Mouse (Mus musculus) limb, embryonic 12.5 days (tissue): Measurements from ENCODE around the gene Gstp1. TPM values are rescaled to one million over a fixed set of nuclear protein-coding genes. Genes with fewer than 3 reads are reported as not detected.

Source experiments
- ATAC-seq: fragments of 200-750 bp; cut with Nextera tagmentation; 2 replicates; pipeline ENCODE4 v1.8.0; 2017; ENCODE audit warnings: low read depth, moderate TSS enrichment; ENCODE audit not compliant: insufficient number of reproducible peaks, insufficient read depth, low FRiP score, low TSS enrichment
- H3K27ac ChIP-seq: fragments of 300-500 bp; sonication (generic); 2 replicates; pipeline ENCODE4 v1.5.1; 2016; ENCODE audit warnings: mild to moderate bottlenecking, moderate library complexity
- H3K27me3 ChIP-seq: fragments of 300-500 bp; sonication (generic); 2 replicates; pipeline ENCODE4 v1.6.1; 2016; ENCODE audit warnings: mild to moderate bottlenecking, moderate library complexity
- H3K36me3 ChIP-seq: fragments of 300-500 bp; sonication (generic); 2 replicates; pipeline ENCODE4 v1.6.1; 2016; ENCODE audit warnings: mild to moderate bottlenecking, moderate library complexity
- H3K4me1 ChIP-seq: fragments of 300-500 bp; sonication (generic); replicated peaks from 2 replicates; pipeline ENCODE4 v1.6.1; 2016
- H3K4me2 ChIP-seq: fragments of 300-500 bp; sonication (generic); 2 replicates; pipeline ENCODE4 v1.6.1; 2016; ENCODE audit warnings: mild to moderate bottlenecking, moderate library complexity
- H3K4me3 ChIP-seq: fragments of 300-500 bp; sonication (generic); replicated peaks from 2 replicates; pipeline ENCODE4 v1.5.1; 2016; ENCODE audit warnings: mild to moderate bottlenecking
- H3K9ac ChIP-seq: fragments of 300-500 bp; sonication (generic); replicated peaks from 2 replicates; pipeline ENCODE4 v1.6.1; 2016; ENCODE audit warnings: mild to moderate bottlenecking, moderate library complexity
- H3K9me3 ChIP-seq: fragments of 300-500 bp; sonication (generic); 2 replicates; pipeline ENCODE4 v1.6.1; 2016; ENCODE audit warnings: mild to moderate bottlenecking, moderate library complexity
- WGBS: fragments of 180-500 bp; shearing (Covaris S2); methylation state at CpG from one replicate; pipeline ENCODE4 v1.1.7; 2016; 5-methylcytosine and 5-hydroxymethylcytosine counted together
- polyA plus RNA-seq: library from polyadenylated mRNA; unstranded; fragments of >200 nt; fragmentation: Nextera tagmentation; extraction: Ambion mirVana; gene quantifications from 2 replicates; pipeline ENCODE4 v1.2.1, GENCODE M21; 2016

Gstp1 gene
- polyA plus RNA-seq, 1 experiment from 2014 or later: 504 TPM

GRCm38 (mm10) chr19:4036327-4037045 lies 1.3 kb downstream of the Gstp1 start:
- no peak overlapping the region for H3K27ac ChIP-seq
- WGBS: 75% methylated on average over 12 of the region's 12 CpGs

GRCm38 (mm10) chr19:4033742-4034141 lies 4.0 kb downstream of the Gstp1 start:
- 70% methylated on average over 5 of the region's 5 CpGs for WGBS
- Histone ChIP-seq H3K9me3 (no peaks in the 10 kb centered on the region), H3K4me3 (no peak overlapping the region), H3K4me1 (peaks cover 15% of the 10 kb centered on the region), H3K36me3 (peaks cover 14% of the 10 kb centered on the region; the same call in 1 of the 2 replicates), H3K27me3 (no peaks in the 10 kb centered on the region), H3K4me2 (no peak overlapping the region), H3K27ac (no peak overlapping the region), H3K9ac (no peak overlapping the region)
- no peak for ATAC-seq

More at GRCm38 (mm10) chr19:4036327-4037045, 1.3 kb downstream of the Gstp1 start:
- H3K4me3 ChIP-seq: 0 out of 2 replicates have a peak overlapping the region, but pooled peaks have one; percentile 1
- ATAC-seq: no peak
- no peaks in the 10 kb centered on the region for H3K9me3 ChIP-seq
- H3K27me3 ChIP-seq: no peaks in the 10 kb centered on the region
- 0 out of 2 replicates have a peak overlapping the region, but pooled peaks have one; percentile 18 for H3K9ac ChIP-seq
- H3K4me2 ChIP-seq: peak overlapping the region; percentile 36; the same call in 1 of the 2 replicates
- peaks cover 14% of the 10 kb centered on the region; the same call in 1 of the 2 replicates for H3K36me3 ChIP-seq
- peaks cover 15% of the 10 kb centered on the region for H3K4me1 ChIP-seq

GRCm38 (mm10) chr19:4033298-4033697 lies 4.5 kb downstream of the Gstp1 start:
- peaks cover 15% of the 10 kb centered on the region for H3K4me1 ChIP-seq
- ATAC-seq: no peak
- H3K4me2 ChIP-seq: no peak overlapping the region
- H3K27ac ChIP-seq: no peak overlapping the region
- H3K27me3 ChIP-seq: no peaks in the 10 kb centered on the region
- H3K9me3 ChIP-seq: no peaks in the 10 kb centered on the region
- WGBS: 88% methylated on average over 3 of the region's 3 CpGs
- peaks cover 14% of the 10 kb centered on the region; the same call in 1 of the 2 replicates for H3K36me3 ChIP-seq
- no peak overlapping the region for H3K4me3 ChIP-seq
- H3K9ac ChIP-seq: no peak overlapping the region

- H3K4me1 ChIP-seq: peaks cover 13% of the 10 kb centered on the region
- H3K27ac ChIP-seq: no peak overlapping the region
- H3K9me3 ChIP-seq: no peaks in the 10 kb centered on the region
- WGBS: 70% methylated on average over 7 of the region's 7 CpGs
- H3K36me3 ChIP-seq: peaks cover 14% of the 10 kb centered on the region; the same call in 1 of the 2 replicates
- ATAC-seq: no peak
- no peak overlapping the region for H3K4me3 ChIP-seq
- H3K9ac ChIP-seq: no peak overlapping the region
- no peaks in the 10 kb centered on the region for H3K27me3 ChIP-seq
- no peak overlapping the region for H3K4me2 ChIP-seq
These were observed 5.1 kb downstream of the Gstp1 start for GRCm38 (mm10) chr19:4032668-4033067.

GRCm38 (mm10) chr19:4027576-4027975 lies 10.2 kb downstream of the Gstp1 start:
- no peak overlapping the region for H3K27ac ChIP-seq
- no peak overlapping the region for H3K9ac ChIP-seq
- H3K4me1 ChIP-seq: no peaks in the 10 kb centered on the region
- no peak overlapping the region for H3K4me2 ChIP-seq
- peaks cover 8% of the 10 kb centered on the region; the same call in 1 of the 2 replicates for H3K9me3 ChIP-seq
- no peak overlapping the region for H3K4me3 ChIP-seq
- no peaks in the 10 kb centered on the region for H3K36me3 ChIP-seq
- no peak for ATAC-seq
- H3K27me3 ChIP-seq: no peaks in the 10 kb centered on the region

GRCm38 (mm10) chr19:4023185-4023584 lies 14.6 kb downstream of the Gstp1 start:
- Histone ChIP-seq H3K27me3 (no peaks in the 10 kb centered on the region), H3K27ac (no peak overlapping the region), H3K9ac (no peak overlapping the region), H3K4me1 (0 out of 2 replicates have a peak, but pooled peaks cover 6% of the 10 kb centered on the region), H3K9me3 (peaks cover 8% of the 10 kb centered on the region; the same call in 1 of the 2 replicates), H3K36me3 (no peaks in the 10 kb centered on the region), H3K4me2 (no peak overlapping the region), H3K4me3 (no peak overlapping the region)
- ATAC-seq: no peak
- WGBS: 77% methylated on average over 7 of the region's 7 CpGs

- H3K9ac ChIP-seq: no peak overlapping the region
- WGBS: 41% methylated on average over 18 of the region's 18 CpGs
- no peaks in the 10 kb centered on the region for H3K27me3 ChIP-seq
- no peaks in the 10 kb centered on the region for H3K9me3 ChIP-seq
- no peak overlapping the region for H3K4me3 ChIP-seq
- no peak overlapping the region for H3K4me2 ChIP-seq
- no peaks in the 10 kb centered on the region for H3K36me3 ChIP-seq
- ATAC-seq: peak; percentile 42; the same call in 1 of the 2 replicates
- 0 out of 2 replicates have a peak, but pooled peaks cover 6% of the 10 kb centered on the region for H3K4me1 ChIP-seq
- H3K27ac ChIP-seq: peak overlapping the region; percentile 23; the same call in 1 of the 2 replicates
These were observed 18.8 kb downstream of the Gstp1 start for GRCm38 (mm10) chr19:4018743-4019583.

- H3K4me2 ChIP-seq: no peak overlapping the region
- no peak overlapping the region for H3K4me3 ChIP-seq
- no peak overlapping the region for H3K27ac ChIP-seq
- ATAC-seq: no peak
- H3K9me3 ChIP-seq: no peaks in the 10 kb centered on the region
- no peaks in the 10 kb centered on the region for H3K36me3 ChIP-seq
- no peaks in the 10 kb centered on the region for H3K27me3 ChIP-seq
- WGBS: 57% methylated on average over 10 of the region's 10 CpGs
- no peak overlapping the region for H3K9ac ChIP-seq
- 0 out of 2 replicates have a peak, but pooled peaks cover 6% of the 10 kb centered on the region for H3K4me1 ChIP-seq
These were observed 19.7 kb downstream of the Gstp1 start for GRCm38 (mm10) chr19:4017921-4018587.

- Histone ChIP-seq H3K27me3 (no peaks in the 10 kb centered on the region), H3K4me1 (peaks cover 16% of the 10 kb centered on the region; the same call in 1 of the 2 replicates), H3K9me3 (no peaks in the 10 kb centered on the region), H3K4me2 (no peak overlapping the region), H3K9ac (no peak overlapping the region), H3K4me3 (no peak overlapping the region), H3K27ac (no peak overlapping the region), H3K36me3 (0 out of 2 replicates have a peak, but pooled peaks cover 5% of the 10 kb centered on the region)
- no peak for ATAC-seq
- 67% methylated on average over 5 of the region's 5 CpGs for WGBS
These were observed 22.1 kb downstream of the Gstp1 start for GRCm38 (mm10) chr19:4015635-4016034.

GRCm38 (mm10) chr19:4014802-4015201 lies 23.0 kb downstream of the Gstp1 start:
- Histone ChIP-seq H3K27ac (no peak overlapping the region), H3K9ac (no peak overlapping the region)
- no peak for ATAC-seq

More at GRCm38 (mm10) chr19:4014802-4015201, 23.0 kb downstream of the Gstp1 start:
- no peak overlapping the region for H3K4me2 ChIP-seq
- peaks cover 12% of the 10 kb centered on the region; the same call in 1 of the 2 replicates for H3K36me3 ChIP-seq
- H3K27me3 ChIP-seq: no peaks in the 10 kb centered on the region
- no peak overlapping the region for H3K4me3 ChIP-seq
- H3K4me1 ChIP-seq: peaks cover 16% of the 10 kb centered on the region; the same call in 1 of the 2 replicates
- H3K9me3 ChIP-seq: no peaks in the 10 kb centered on the region
